Mouse (Mus musculus) liver, embryonic 11.5 days (tissue): ENCODE measurements around the gene Cdyl2. TPM values are rescaled to one million over a fixed set of nuclear protein-coding genes. Genes with fewer than 3 reads are reported as not detected.
A peak's percentile ranks its signal among the peaks of the same experiment; 100 is the strongest.

Experiments used
- ATAC-seq: fragments of 200-750 bp; cut with Nextera tagmentation; replicated peaks from 2 replicates; pipeline ENCODE4 v1.8.0; 2017; ENCODE audit warnings: moderate number of reproducible peaks, mild to moderate bottlenecking, moderate TSS enrichment, moderate library complexity; ENCODE audit not compliant: low FRiP score
- DNase-seq: peaks from one replicate; pipeline ENCODE4 v3.0.0-alpha.2; 2017; ENCODE audit warnings: low spot score
- H3K27ac ChIP-seq: fragments of 300-500 bp; sonication (generic); 2 replicates; pipeline ENCODE4 v1.5.1; 2014; ENCODE audit warnings: mild to moderate bottlenecking, low read depth, low read length, control low read depth
- H3K27me3 ChIP-seq: fragments of 300-500 bp; sonication (generic); replicated peaks from 2 replicates; pipeline ENCODE4 v1.6.1; 2014; ENCODE audit warnings: low read length, mixed read lengths; ENCODE audit not compliant: control insufficient read depth, insufficient read depth
- H3K36me3 ChIP-seq: fragments of 300-500 bp; sonication (generic); 2 replicates; pipeline ENCODE4 v1.6.1; 2014; ENCODE audit warnings: mild to moderate bottlenecking, low read length, moderate library complexity, mixed read lengths; ENCODE audit not compliant: control insufficient read depth, insufficient read depth
- H3K4me1 ChIP-seq: fragments of 300-500 bp; sonication (generic); replicated peaks from 2 replicates; pipeline ENCODE4 v1.6.1; 2014; ENCODE audit warnings: low read length, mixed read lengths; ENCODE audit not compliant: control insufficient read depth, insufficient read depth
- H3K4me2 ChIP-seq: fragments of 300-500 bp; sonication (generic); 2 replicates; pipeline ENCODE4 v1.6.1; 2014; ENCODE audit warnings: mild to moderate bottlenecking, control low read depth, moderate library complexity
- H3K4me3 ChIP-seq: fragments of 300-500 bp; sonication (generic); 2 replicates; pipeline ENCODE4 v1.5.1; 2014; ENCODE audit warnings: low read depth, low read length, control low read depth
- H3K9ac ChIP-seq: fragments of 300-500 bp; sonication (generic); 2 replicates; pipeline ENCODE4 v1.6.1; 2014; ENCODE audit warnings: low read depth, low read length, control low read depth
- H3K9me3 ChIP-seq: fragments of 300-500 bp; sonication (generic); 2 replicates; pipeline ENCODE4 v1.6.1; 2016; ENCODE audit warnings: low read length, inconsistent platforms, mixed read lengths; ENCODE audit not compliant: control insufficient read depth
- WGBS: fragments of 180-500 bp; shearing (Covaris S2); extraction: QIAGEN DNeasy Blood & Tissue Kit; methylation state at CpG from one replicate; pipeline ENCODE4 v1.1.7; 2014; 5-methylcytosine and 5-hydroxymethylcytosine counted together
- polyA plus RNA-seq: library from polyadenylated mRNA; unstranded; fragments of >200 nt; fragmentation: Nextera tagmentation; extraction: Ambion mirVana; gene quantifications from 2 replicates; pipeline ENCODE4 v1.2.1, GENCODE M21; 2014

Cdyl2 gene
- polyA plus RNA-seq, 1 experiment from 2014 or later, result 7.9 TPM

GRCm38 (mm10) chr8:116622326-116622725, 110.5 kb downstream of the Cdyl2 start:
- WGBS, result 58% methylated on average over 9 of the region's 9 CpGs
- no peaks in the 10 kb centered on the region for H3K9me3 ChIP-seq
- no peak overlapping the region for H3K4me2 ChIP-seq
- H3K9ac ChIP-seq, result no peak overlapping the region
- no peak for DNase-seq
- peaks cover 16% of the 10 kb centered on the region for H3K4me1 ChIP-seq
- no peaks in the 10 kb centered on the region for H3K36me3 ChIP-seq
- ATAC-seq, result peak; percentile 57; the same call in 1 of the 2 replicates
- H3K4me3 ChIP-seq, result no peak overlapping the region
- H3K27me3 ChIP-seq, result no peaks in the 10 kb centered on the region
- H3K27ac ChIP-seq, result no peak overlapping the region

DNA sequence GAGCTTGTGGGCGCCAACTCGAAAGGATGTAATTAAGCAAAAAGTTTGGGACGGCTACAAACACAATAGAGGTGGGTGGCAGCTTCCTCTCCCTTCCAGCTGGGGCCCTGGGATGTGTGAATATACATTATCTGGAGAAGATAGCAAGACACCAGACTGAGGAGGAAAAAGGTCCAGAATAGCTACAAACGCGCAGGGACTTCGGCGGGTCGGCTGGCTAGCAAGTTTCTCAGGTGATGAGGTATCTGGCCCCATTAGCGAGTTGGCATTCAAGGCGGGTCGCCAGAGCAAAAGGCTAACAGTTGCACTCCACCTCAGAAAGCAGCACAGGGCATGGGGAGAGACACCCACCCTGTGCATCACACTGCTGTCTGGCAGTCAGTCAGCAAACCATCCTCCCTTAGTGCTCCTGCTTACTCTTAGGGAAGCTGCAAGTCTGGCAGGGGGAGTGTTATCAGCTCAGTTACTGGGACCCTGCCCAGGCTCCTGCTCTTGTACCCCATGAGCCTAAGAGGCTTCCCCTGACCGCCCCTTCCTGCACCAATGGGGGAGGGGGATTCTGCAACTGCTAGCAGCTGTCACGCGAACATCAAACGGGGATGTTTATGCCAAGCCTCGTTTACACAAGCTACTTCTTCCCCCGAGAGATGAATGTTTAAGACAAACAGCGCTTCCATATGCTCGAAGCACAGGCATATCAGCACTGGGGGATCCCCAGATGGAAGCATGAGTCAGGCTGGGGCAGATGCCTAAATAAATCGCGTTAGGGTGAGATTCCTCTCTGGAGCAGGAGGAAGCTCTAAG, 111.4 kb downstream of the Cdyl2 start:
- WGBS, result 62% methylated on average over 21 of the region's 21 CpGs
- H3K4me3 ChIP-seq, result no peak overlapping the region
- H3K27ac ChIP-seq, result no peak overlapping the region
- H3K4me1 ChIP-seq, result peaks cover 16% of the 10 kb centered on the region
- H3K36me3 ChIP-seq, result no peaks in the 10 kb centered on the region
- no peaks in the 10 kb centered on the region for H3K27me3 ChIP-seq
- ATAC-seq, result no peak
- no peak overlapping the region for H3K9ac ChIP-seq
- DNase-seq, result no peak
- H3K4me2 ChIP-seq, result no peak overlapping the region
- no peaks in the 10 kb centered on the region for H3K9me3 ChIP-seq

- no peak overlapping the region for H3K27ac ChIP-seq
- no peaks in the 10 kb centered on the region for H3K9me3 ChIP-seq
- DNase-seq (no peak), ATAC-seq (no peak)
- no peak overlapping the region for H3K4me3 ChIP-seq
- 77% methylated on average over 19 of the region's 19 CpGs for WGBS
- no peaks in the 10 kb centered on the region for H3K27me3 ChIP-seq
- H3K36me3 ChIP-seq, result no peaks in the 10 kb centered on the region
- no peak overlapping the region for H3K4me2 ChIP-seq
- peaks cover 16% of the 10 kb centered on the region for H3K4me1 ChIP-seq
- no peak overlapping the region for H3K9ac ChIP-seq
Measured at GRCm38 (mm10) chr8:116619686-116620320, 113.0 kb downstream of the Cdyl2 start.

DNA sequence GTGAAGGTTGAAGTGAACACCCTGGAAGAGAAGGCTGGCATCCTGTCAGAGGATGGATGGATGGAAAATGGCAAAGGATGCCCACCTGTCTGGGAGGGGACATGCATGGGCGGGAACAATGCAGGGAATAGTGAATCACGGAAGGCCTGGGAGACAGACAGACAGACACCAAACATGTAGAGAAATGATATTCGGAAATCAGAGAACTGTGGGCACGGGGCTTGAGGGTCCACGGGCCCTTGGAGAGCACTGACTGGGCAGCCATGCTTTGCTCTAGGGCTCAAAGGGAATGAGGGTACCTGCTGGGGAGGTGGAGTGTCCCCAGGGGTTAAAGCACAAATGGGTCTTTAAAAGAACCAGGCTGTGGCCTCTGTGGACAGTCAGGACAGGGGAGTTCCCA, 113.6 kb downstream of the Cdyl2 start:
- ATAC-seq, result no peak
- peaks cover 16% of the 10 kb centered on the region for H3K4me1 ChIP-seq

DNA sequence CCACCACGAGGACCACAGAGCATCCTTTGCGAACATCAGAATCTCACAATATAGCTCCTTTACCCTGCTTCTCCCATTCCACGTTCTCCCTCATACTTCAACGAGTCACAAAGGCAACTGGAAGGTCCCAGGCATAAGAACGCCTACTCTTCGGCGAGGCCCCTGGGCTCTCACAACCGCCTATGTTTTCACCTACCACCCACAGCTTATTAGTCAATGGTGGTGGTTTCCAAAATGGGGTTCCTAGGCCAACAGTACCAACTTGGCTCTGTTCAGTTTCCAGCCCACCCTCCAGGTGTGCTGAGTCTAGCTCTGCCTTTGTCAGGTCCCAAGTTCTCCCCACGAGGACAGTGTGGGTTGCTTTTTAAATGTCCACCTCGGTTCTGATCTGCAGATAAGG, 114.0 kb downstream of the Cdyl2 start:
- H3K9ac ChIP-seq, result no peak overlapping the region
- no peak overlapping the region for H3K4me2 ChIP-seq
- H3K27ac ChIP-seq, result no peak overlapping the region
- 85% methylated on average over 10 of the region's 10 CpGs for WGBS
- H3K27me3 ChIP-seq, result no peaks in the 10 kb centered on the region
- no peak overlapping the region for H3K4me3 ChIP-seq
- peaks cover 16% of the 10 kb centered on the region for H3K4me1 ChIP-seq
- no peaks in the 10 kb centered on the region for H3K9me3 ChIP-seq
- DNase-seq, result no peak
- H3K36me3 ChIP-seq, result no peaks in the 10 kb centered on the region
- ATAC-seq, result no peak

More for the DNA sequence above, 113.6 kb downstream of the Cdyl2 start:
- H3K36me3 ChIP-seq, result no peaks in the 10 kb centered on the region
- no peak overlapping the region for H3K4me3 ChIP-seq
- H3K9ac ChIP-seq, result no peak overlapping the region
- no peak overlapping the region for H3K4me2 ChIP-seq
- no peaks in the 10 kb centered on the region for H3K9me3 ChIP-seq
- no peaks in the 10 kb centered on the region for H3K27me3 ChIP-seq
- H3K27ac ChIP-seq, result no peak overlapping the region
- DNase-seq, result no peak
- WGBS, result 89% methylated on average over 5 of the region's 5 CpGs

GRCm38 (mm10) chr8:116617891-116618290, 114.9 kb downstream of the Cdyl2 start:
- no peak overlapping the region for H3K4me2 ChIP-seq
- DNase-seq (no peak), ATAC-seq (no peak)
- H3K27me3 ChIP-seq, result no peaks in the 10 kb centered on the region
- H3K9ac ChIP-seq, result no peak overlapping the region
- H3K27ac ChIP-seq, result no peak overlapping the region
- no peaks in the 10 kb centered on the region for H3K36me3 ChIP-seq
- H3K4me1 ChIP-seq, result peaks cover 16% of the 10 kb centered on the region
- WGBS, result 78% methylated on average over 4 of the region's 4 CpGs
- H3K4me3 ChIP-seq, result no peak overlapping the region
- H3K9me3 ChIP-seq, result no peaks in the 10 kb centered on the region

DNA sequence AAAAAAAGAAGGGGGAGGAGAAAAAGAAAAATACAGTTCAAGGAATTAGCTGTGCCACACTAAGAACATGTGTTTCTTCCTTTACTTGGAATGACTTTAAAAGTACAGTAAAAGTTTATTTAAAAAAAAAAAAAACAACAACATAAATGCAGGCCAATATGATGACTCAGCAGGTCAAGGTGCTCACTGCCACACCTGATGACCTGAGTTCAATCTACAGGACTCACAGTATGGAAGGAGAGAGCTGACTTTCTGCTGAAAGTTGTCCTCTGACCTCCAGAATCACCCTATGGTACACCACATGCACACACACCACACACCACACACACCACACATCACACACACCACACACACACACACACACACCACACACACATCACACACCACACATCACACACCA, 116.4 kb downstream of the Cdyl2 start:
- peaks cover 5% of the 10 kb centered on the region; the same call in 1 of the 2 replicates for H3K4me1 ChIP-seq
- H3K4me2 ChIP-seq, result no peak overlapping the region
- no peak overlapping the region for H3K27ac ChIP-seq
- no peaks in the 10 kb centered on the region for H3K9me3 ChIP-seq
- no peak overlapping the region for H3K9ac ChIP-seq
- H3K4me3 ChIP-seq, result no peak overlapping the region
- DNase-seq, result no peak
- no peaks in the 10 kb centered on the region for H3K36me3 ChIP-seq
- no peak for ATAC-seq
- H3K27me3 ChIP-seq, result no peaks in the 10 kb centered on the region

DNA sequence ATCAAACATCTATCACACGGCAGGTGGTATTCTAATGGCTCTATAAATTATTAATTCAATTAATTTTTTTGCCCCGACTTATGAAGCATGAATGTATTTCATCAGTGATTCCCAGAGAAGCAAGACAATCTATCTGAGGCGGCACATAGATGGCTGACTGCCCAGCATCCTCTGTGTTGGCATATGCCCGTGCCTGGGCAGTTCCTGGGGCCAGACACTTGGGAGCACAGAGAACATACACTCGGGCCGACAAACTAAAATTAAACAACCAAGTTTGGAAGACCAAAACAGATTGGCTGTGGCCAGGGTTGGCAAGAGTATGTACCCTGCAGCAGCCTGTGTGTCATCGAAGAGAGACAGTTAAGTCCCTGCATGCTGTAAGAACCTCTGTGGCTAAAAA, 117.9 kb downstream of the Cdyl2 start:
- Histone ChIP-seq H3K9ac (no peak overlapping the region), H3K4me1 (no peaks in the 10 kb centered on the region), H3K9me3 (no peaks in the 10 kb centered on the region), H3K4me2 (no peak overlapping the region), H3K4me3 (no peak overlapping the region), H3K27ac (no peak overlapping the region), H3K27me3 (no peaks in the 10 kb centered on the region), H3K36me3 (no peaks in the 10 kb centered on the region)
- ATAC-seq (no peak), DNase-seq (no peak)
- 87% methylated on average over 7 of the region's 7 CpGs for WGBS

DNA sequence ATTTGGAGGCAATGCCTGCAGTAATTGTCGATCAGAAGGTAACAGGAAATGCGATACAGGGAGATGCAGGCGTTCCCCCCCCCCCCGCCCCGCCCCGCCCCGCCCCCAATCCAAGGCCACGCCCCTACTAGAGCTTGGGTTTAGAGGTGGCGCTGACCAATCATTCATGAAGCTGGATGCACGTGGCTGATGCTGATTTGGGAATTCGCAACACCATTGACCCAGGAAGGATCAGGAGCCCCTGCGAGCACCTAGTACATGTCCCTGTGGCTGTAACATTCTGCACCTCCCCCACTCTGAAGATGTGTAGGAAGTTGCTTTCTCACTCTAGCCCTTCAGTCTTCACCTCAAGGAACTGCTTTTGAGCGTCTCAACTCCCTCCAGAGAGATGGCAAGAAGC, 126.6 kb downstream of the Cdyl2 start:
- DNase-seq (no peak), ATAC-seq (no peak)
- 45% methylated on average over 11 of the region's 13 CpGs for WGBS
- H3K4me3 ChIP-seq, result no peak overlapping the region
- H3K36me3 ChIP-seq, result no peaks in the 10 kb centered on the region
- no peak overlapping the region for H3K27ac ChIP-seq
- no peaks in the 10 kb centered on the region for H3K4me1 ChIP-seq
- H3K9ac ChIP-seq, result no peak overlapping the region
- H3K4me2 ChIP-seq, result no peak overlapping the region
- no peaks in the 10 kb centered on the region for H3K27me3 ChIP-seq
- H3K9me3 ChIP-seq, result peaks cover 2% of the 10 kb centered on the region; the same call in 1 of the 2 replicates
